Mouse (Mus musculus) thymus, postnatal 0 days (tissue): ENCODE measurements around the gene Prc1. TPM values are rescaled to one million over a fixed set of nuclear protein-coding genes. Genes with fewer than 3 reads are reported as not detected.

ENCODE experiments used
- DNase-seq: peaks from one replicate; pipeline ENCODE4 v3.0.0-alpha.2; 2015; ENCODE audit warnings: low spot score
- polyA plus RNA-seq: library from polyadenylated mRNA; unstranded; fragments of >200 nt; fragmentation: Nextera tagmentation; extraction: Ambion mirVana; gene quantifications from 2 replicates; pipeline ENCODE4 v1.2.1, GENCODE M21; 2015

Prc1 gene
- polyA plus RNA-seq, 1 experiment from 2014 or later, result 113 TPM

- DNase-seq, result no peak
These were observed 37.2 kb downstream of the Prc1 start for GRCm38 (mm10) chr7:80331433-80331832.

- no peak for DNase-seq
These were observed 40.6 kb downstream of the Prc1 start for GRCm38 (mm10) chr7:80334848-80335247.

GRCm38 (mm10) chr7:80336932-80337331 is 42.7 kb downstream of the Prc1 start:
- DNase-seq, result no peak

GRCm38 (mm10) chr7:80339371-80339770 is 45.1 kb downstream of the Prc1 start:
- DNase-seq, result peak; percentile 37

- DNase-seq, result peak; percentile 99
These were observed 45.8 kb downstream of the Prc1 start for GRCm38 (mm10) chr7:80339793-80340628.

- peak; percentile 84 for DNase-seq
These were observed 46.5 kb downstream of the Prc1 start, which contains the start of gene Unc45a for GRCm38 (mm10) chr7:80340793-80341192. Unc45a (minus strand) TSS chr7:80341005.

- DNase-seq, result no peak
These were observed 47.5 kb downstream of the Prc1 start for GRCm38 (mm10) chr7:80341793-80342192.

- peak; percentile 98 for DNase-seq
These were observed 48.6 kb downstream of the Prc1 start, which contains the start of gene Hddc3 for GRCm38 (mm10) chr7:80342858-80343257. Hddc3 (plus strand) TSS chr7:80343104.

- no peak for DNase-seq
These were observed 49.2 kb downstream of the Prc1 start for GRCm38 (mm10) chr7:80343270-80344018.

GRCm38 (mm10) chr7:80346173-80346572 is 51.9 kb downstream of the Prc1 start:
- DNase-seq, result no peak

GRCm38 (mm10) chr7:80346830-80347229 is 52.6 kb downstream of the Prc1 start:
- DNase-seq, result no peak

- DNase-seq, result no peak
These were observed 53.7 kb downstream of the Prc1 start for GRCm38 (mm10) chr7:80347670-80348586.

GRCm38 (mm10) chr7:80350808-80351207 is 56.6 kb downstream of the Prc1 start:
- no peak for DNase-seq

- DNase-seq, result no peak
These were observed 58.7 kb downstream of the Prc1 start for GRCm38 (mm10) chr7:80352920-80353319.

GRCm38 (mm10) chr7:80356351-80356750 is 62.1 kb downstream of the Prc1 start:
- DNase-seq, result no peak

GRCm38 (mm10) chr7:80357156-80357555 is 62.9 kb downstream of the Prc1 start:
- no peak for DNase-seq

- no peak for DNase-seq
These were observed 63.8 kb downstream of the Prc1 start for GRCm38 (mm10) chr7:80358039-80358438.

GRCm38 (mm10) chr7:80360435-80360834 is 66.2 kb downstream of the Prc1 start:
- no peak for DNase-seq

GRCm38 (mm10) chr7:80365759-80366158 is 71.5 kb downstream of the Prc1 start:
- no peak for DNase-seq
